Mouse (Mus musculus) left cerebral cortex, postnatal 10 days (tissue): ENCODE results near the gene Creb3. TPM values are rescaled to one million over a fixed set of nuclear protein-coding genes. Genes with fewer than 3 reads are reported as not detected.

Source experiments
- DNase-seq, 2 experiments: peaks; one replicate each; pipeline ENCODE4 v3.0.0; 2021 to 2022; ENCODE audit warnings: low spot score in 2 of 2, mixed read lengths in 1 of 2; ENCODE audit errors: extremely low spot score in 1 of 2
- intact Hi-C: fragments of 180-260 bp; cut with DNase I; formaldehyde crosslinking; loops from one replicate; pipeline ENCODE4 v1.15.1; 2025
- total RNA-seq, 2 experiments: library from RNA; stranded (reverse); gene quantifications; 2 replicates each; pipeline ENCODE4 v1.2.3; 2021

Gene Creb3
- total RNA-seq, 2 experiments from 2014 or later: 74.4 to 74.6 TPM

DNA sequence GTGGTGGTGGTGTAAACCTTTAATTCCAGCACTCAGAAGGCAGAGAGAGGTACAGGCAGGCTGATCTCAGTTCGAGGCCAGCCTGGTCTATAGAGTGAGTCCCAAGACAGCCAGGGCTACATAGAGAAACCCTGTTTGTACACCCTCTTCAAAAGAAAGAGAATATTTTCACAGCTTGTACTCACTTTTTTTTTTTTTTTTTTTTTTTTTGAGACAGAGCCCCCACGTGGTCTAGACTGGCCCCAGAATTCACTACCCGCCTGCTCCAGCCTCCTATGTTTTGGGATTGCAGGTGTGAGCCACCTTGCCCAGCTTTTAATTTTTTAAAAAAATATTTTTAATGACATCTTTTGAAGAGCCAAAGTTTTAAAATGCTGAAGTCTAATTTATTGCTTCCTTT lies 42.0 kb downstream of the Creb3 start:
- DNase-seq: no peak
- intact Hi-C loops: no loop called here

DNA sequence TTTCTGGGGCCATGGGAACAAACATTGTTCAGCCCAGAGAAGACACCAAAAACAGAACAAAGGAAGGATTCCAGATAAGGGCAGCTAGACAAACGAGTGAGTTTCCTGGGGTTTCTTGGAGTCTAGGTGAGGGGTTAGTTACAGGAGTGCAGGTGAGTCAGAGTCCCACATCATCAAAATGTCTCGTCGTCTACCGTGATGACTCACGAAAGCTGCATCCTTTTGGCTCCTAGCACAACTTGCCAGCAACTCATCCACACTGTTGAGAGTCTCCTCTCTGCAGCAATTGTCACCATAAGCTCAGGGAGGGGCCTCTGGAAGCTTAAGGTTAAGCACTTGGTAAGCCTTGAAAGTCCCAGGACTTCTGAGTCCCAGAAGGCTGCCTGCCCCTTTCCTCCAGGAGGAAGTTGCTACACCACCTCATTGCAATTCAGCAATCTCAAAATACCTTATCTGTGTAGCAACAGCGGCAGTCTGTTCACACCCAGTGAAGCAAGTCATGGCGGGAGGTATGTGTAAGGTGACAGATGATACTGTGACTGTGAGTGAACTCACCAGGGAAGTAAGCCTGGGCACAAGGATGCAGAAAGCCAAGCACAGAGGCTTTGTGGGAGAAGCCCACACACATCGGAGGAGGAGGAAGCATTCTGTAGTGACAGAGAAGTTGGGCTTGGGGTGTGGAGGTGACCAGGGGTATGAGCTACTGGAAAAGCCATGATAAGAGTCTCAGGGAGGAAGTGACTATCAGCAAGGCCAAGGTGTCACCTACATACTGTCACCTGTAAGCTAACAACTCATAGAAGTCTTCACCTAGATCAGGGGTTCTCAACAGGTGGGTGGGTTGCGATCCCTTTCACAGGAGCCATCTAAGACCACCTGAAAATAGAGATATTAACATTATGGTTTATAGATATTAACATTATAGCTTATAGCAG lies 42.9 kb downstream of the Creb3 start:
- DNase-seq: no peak
- intact Hi-C loops: no loop called here

DNA sequence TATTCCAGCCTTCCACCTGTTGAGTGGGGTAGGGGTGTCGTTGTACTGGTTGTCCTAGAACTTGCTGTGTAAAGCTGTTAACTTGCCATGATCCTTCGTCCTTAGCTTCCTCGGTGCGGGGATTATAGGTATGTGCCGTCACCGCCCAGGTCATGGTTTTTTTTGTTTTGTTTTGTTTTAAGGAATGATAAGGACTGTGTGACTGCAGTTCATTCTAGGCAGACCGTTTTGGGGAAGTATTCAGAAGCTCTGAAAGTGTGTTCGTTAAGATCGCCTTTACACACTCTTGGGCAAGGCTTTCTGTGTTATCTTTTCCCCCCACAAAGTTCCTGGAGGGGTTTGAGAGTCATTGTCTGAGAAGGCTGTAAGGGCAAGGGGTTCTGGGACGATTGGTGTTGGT lies 50.4 kb downstream of the Creb3 start:
- intact Hi-C loops: no loop called here
- no peak for DNase-seq

DNA sequence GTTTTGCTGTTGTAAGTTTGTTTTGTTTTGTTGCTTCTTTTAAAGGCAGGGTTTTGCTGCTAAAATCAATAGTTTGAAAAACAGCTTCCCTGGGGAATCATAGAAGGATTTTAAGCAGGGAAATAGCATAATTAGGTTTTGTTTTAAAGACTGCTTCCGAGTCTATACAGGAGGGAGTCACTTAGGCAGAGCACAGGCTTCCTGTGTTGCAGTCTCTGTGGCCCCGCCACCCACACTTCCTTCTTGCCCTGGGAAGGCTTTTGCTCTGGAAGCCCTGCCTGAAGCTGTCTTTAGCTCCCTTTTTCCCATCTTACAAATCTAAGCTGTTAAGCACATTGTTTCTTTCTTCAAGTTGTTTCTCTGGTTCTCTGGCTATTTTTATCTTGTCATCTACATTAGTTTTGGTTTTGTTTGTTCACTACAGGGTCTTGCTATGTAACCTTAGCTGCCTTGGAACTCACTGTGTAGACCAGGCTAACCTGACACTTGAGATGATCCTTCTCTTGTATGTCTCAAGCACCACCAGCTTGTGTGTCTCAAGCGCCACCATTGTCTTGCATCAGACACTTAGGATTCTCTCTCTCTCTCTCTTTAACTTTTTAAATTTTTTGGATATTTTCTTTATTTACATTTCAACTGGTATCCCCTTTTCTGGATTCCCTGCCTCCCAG lies 51.1 kb downstream of the Creb3 start:
- DNase-seq: no peak
- intact Hi-C loops: no loop called here

Other genes with a start within 250 kb of the Creb3 start
- 100 to 1,000 TPM; 151 to 154 TPM for gene Rusc2, start 180.4 kb upstream of the Creb3 start, total RNA-seq
- under 1 TPM in 1 of 2 experiments, not detected in 1; 0.30 TPM for gene Fam166b, start 133.2 kb upstream of the Creb3 start, total RNA-seq
- gene Tesk1, start 120.4 kb upstream of the Creb3 start, total RNA-seq: 10 to 100 TPM; 71.7 to 74.2 TPM
- 1 to 10 TPM in 1 of 2 experiments, not detected in 1; 1.2 TPM for gene Cd72, start 107.7 kb upstream of the Creb3 start, total RNA-seq
- not detected for gene Sit1, start 78.6 kb upstream of the Creb3 start, total RNA-seq
- 10 to 100 TPM; 31.1 to 32.5 TPM for gene Ccdc107, start 69.4 kb upstream of the Creb3 start, total RNA-seq
- 1 to 10 TPM; 1.1 to 1.4 TPM for gene Arhgef39, start 62.6 kb upstream of the Creb3 start, total RNA-seq
- under 1 TPM in 1 of 2 experiments, not detected in 1; 0.45 TPM for gene Car9, start 55.4 kb upstream of the Creb3 start, total RNA-seq
- gene Tpm2, start 38.6 kb upstream of the Creb3 start, total RNA-seq: 1 to 10 TPM; 7.2 to 7.9 TPM
- gene Tln1, start 359 bp downstream of the Creb3 start, total RNA-seq: 10 to 100 TPM; 48.7 to 55.3 TPM
- gene Rgp1, start 16.4 kb downstream of the Creb3 start, total RNA-seq: 10 to 100 TPM; 48.5 to 49.7 TPM
- gene Gba2, start 16.5 kb downstream of the Creb3 start, total RNA-seq: 10 to 100 TPM; 64.1 to 67.1 TPM
- not detected for gene Msmp, start 22.2 kb downstream of the Creb3 start, total RNA-seq
- 10 to 100 TPM; 47.0 to 47.5 TPM for gene Npr2, start 69.6 kb downstream of the Creb3 start, total RNA-seq
- 1 to 10 TPM; 2.1 to 2.7 TPM for gene Spag8, start 91.3 kb downstream of the Creb3 start, total RNA-seq
- 10 to 100 TPM; 25.3 to 30.5 TPM for gene Hint2, start 94.1 kb downstream of the Creb3 start, total RNA-seq
- gene Tmem8b, start 106.6 kb downstream of the Creb3 start, total RNA-seq: 10 to 100 TPM; 57.8 to 60.1 TPM
- 1 to 10 TPM; 1.0 to 1.3 TPM for gene Fam221b, start 106.8 kb downstream of the Creb3 start, total RNA-seq
- not detected for gene Olfr70, start 138.5 kb downstream of the Creb3 start, total RNA-seq
- not detected for gene Olfr71, start 147.9 kb downstream of the Creb3 start, total RNA-seq
- 1 to 10 TPM in 1 of 2 experiments, under 1 TPM in 1; 0.87 to 1.1 TPM for gene Hrct1, start 164.9 kb downstream of the Creb3 start, total RNA-seq
- gene Spaar, start 167.7 kb downstream of the Creb3 start, total RNA-seq: under 1 TPM; 0.43 TPM
- gene Olfr159, start 208.7 kb downstream of the Creb3 start, total RNA-seq: not detected